Mouse (Mus musculus) megakaryocyte, embryonic 14.5 days (primary cell): ENCODE results near the gene Otx2.

Source experiments
- FLI1 ChIP-seq: IDR thresholded peaks from 2 replicates; pipeline ENCODE4 v1.6.1; 2012; ENCODE audit warnings: low read length, inconsistent platforms, mixed read lengths
- GATA1 ChIP-seq: IDR thresholded peaks from 3 replicates; pipeline ENCODE4 v1.6.1; 2012; ENCODE audit warnings: mixed read lengths, low read length, inconsistent platforms, borderline replicate concordance

DNA sequence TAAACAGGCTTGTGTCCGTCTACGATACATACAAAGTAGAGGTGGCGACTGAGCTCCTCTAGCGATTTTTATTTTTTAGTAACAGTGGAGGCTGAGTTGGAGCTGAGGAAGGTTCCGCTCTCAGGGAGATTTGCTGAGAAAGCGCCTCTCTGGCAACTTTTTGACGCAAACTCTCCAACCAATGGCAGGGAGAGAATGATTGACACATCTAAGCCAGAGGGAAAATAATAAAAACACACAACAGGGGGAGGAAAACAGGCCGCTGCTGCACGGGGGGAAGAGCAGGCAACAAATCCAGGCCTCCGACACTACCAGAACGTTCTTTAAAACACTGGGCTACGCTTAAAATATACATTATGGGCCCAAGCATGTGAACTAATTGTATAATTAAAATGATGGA lies 6.2 kb downstream of the Otx2 start:
- TF ChIP-seq FLI1 (no peak), GATA1 (no peak)
